Mouse (Mus musculus): ENCODE measurements around the gene Fhod1. TPM values are rescaled to one million over a fixed set of nuclear protein-coding genes. Genes with fewer than 3 reads are reported as not detected.

Gene Fhod1
- polyA plus RNA-seq, 1 experiment: 18.0 TPM

- H3K4me3 ChIP-seq (ENCODE audit: insufficient read depth, low read length): no peak overlapping the region
- peaks cover 46% of the 10 kb centered on the region for H3K4me1 ChIP-seq (ENCODE audit: control insufficient read depth, insufficient read depth, low read length)
- no peak for TF ChIP-seq POLR2A (IDR thresholded peaks at IDR 0.05; ENCODE audit: borderline replicate concordance, low read depth, low read length)
- TF ChIP-seq CTCF (IDR thresholded peaks at IDR 0.05; ENCODE audit: low read depth, low read length): no peak
- H3K27ac ChIP-seq (ENCODE audit: insufficient read depth, low read depth, low read length): peak overlapping the region; percentile 78
Observed at GRCm38 (mm10) chr8:105339886-105340635, 7.7 kb downstream of the Fhod1 start.

GRCm38 (mm10) chr8:105338992-105339391 lies 8.8 kb downstream of the Fhod1 start:
- H3K4me3 ChIP-seq (ENCODE audit: insufficient read depth, low read length): peak overlapping the region; percentile 35; the same call in 1 of the 2 replicates
- peaks cover 37% of the 10 kb centered on the region for H3K4me1 ChIP-seq (ENCODE audit: control insufficient read depth, insufficient read depth, low read length)
- peak overlapping the region; percentile 78 for H3K27ac ChIP-seq (ENCODE audit: insufficient read depth, low read depth, low read length)
- TF ChIP-seq CTCF (IDR thresholded peaks at IDR 0.05; ENCODE audit: low read depth, low read length) (no peak), POLR2A (IDR thresholded peaks at IDR 0.05; ENCODE audit: borderline replicate concordance, low read depth, low read length) (no peak)

- Histone ChIP-seq H3K4me3 (ENCODE audit: insufficient read depth, low read length) (no peak overlapping the region), H3K27ac (ENCODE audit: insufficient read depth, low read depth, low read length) (no peak overlapping the region), H3K4me1 (ENCODE audit: control insufficient read depth, insufficient read depth, low read length) (peaks cover 29% of the 10 kb centered on the region)
- TF ChIP-seq POLR2A (IDR thresholded peaks at IDR 0.05; ENCODE audit: borderline replicate concordance, low read depth, low read length): no peak
Observed at GRCm38 (mm10) chr8:105336373-105337130, 11.2 kb downstream of the Fhod1 start.

- Histone ChIP-seq H3K27ac (ENCODE audit: insufficient read depth, low read depth, low read length) (no peak overlapping the region), H3K4me1 (ENCODE audit: control insufficient read depth, insufficient read depth, low read length) (peaks cover under 1% of the 10 kb centered on the region), H3K4me3 (ENCODE audit: insufficient read depth, low read length) (no peak overlapping the region)
- no peak for TF ChIP-seq POLR2A (IDR thresholded peaks at IDR 0.05; ENCODE audit: borderline replicate concordance, low read depth, low read length)
- TF ChIP-seq CTCF (IDR thresholded peaks at IDR 0.05; ENCODE audit: low read depth, low read length): no peak
Observed at GRCm38 (mm10) chr8:105332523-105332922, 15.2 kb downstream of the Fhod1 start.

GRCm38 (mm10) chr8:105331931-105332330 lies 15.8 kb downstream of the Fhod1 start:
- no peak for TF ChIP-seq CTCF (IDR thresholded peaks at IDR 0.05; ENCODE audit: low read depth, low read length)
- no peak for TF ChIP-seq POLR2A (IDR thresholded peaks at IDR 0.05; ENCODE audit: borderline replicate concordance, low read depth, low read length)
- peaks cover 4% of the 10 kb centered on the region for H3K4me1 ChIP-seq (ENCODE audit: control insufficient read depth, insufficient read depth, low read length)
- H3K27ac ChIP-seq (ENCODE audit: insufficient read depth, low read depth, low read length): no peak overlapping the region
- no peak overlapping the region for H3K4me3 ChIP-seq (ENCODE audit: insufficient read depth, low read length)

- Histone ChIP-seq H3K27ac (ENCODE audit: insufficient read depth, low read depth, low read length) (no peak overlapping the region), H3K4me3 (ENCODE audit: insufficient read depth, low read length) (no peak overlapping the region), H3K4me1 (ENCODE audit: control insufficient read depth, insufficient read depth, low read length) (peaks cover 4% of the 10 kb centered on the region)
- no peak for TF ChIP-seq POLR2A (IDR thresholded peaks at IDR 0.05; ENCODE audit: borderline replicate concordance, low read depth, low read length)
- TF ChIP-seq CTCF (IDR thresholded peaks at IDR 0.05; ENCODE audit: low read depth, low read length): no peak
Observed at GRCm38 (mm10) chr8:105331469-105331868, 16.3 kb downstream of the Fhod1 start.

GRCm38 (mm10) chr8:105330325-105330724 lies 17.4 kb downstream of the Fhod1 start:
- H3K4me1 ChIP-seq (ENCODE audit: control insufficient read depth, insufficient read depth, low read length): peaks cover 6% of the 10 kb centered on the region
- TF ChIP-seq CTCF (IDR thresholded peaks at IDR 0.05; ENCODE audit: low read depth, low read length) (no peak), POLR2A (IDR thresholded peaks at IDR 0.05; ENCODE audit: borderline replicate concordance, low read depth, low read length) (no peak)

GRCm38 (mm10) chr8:105326968-105327367 lies 20.8 kb downstream of the Fhod1 start:
- Histone ChIP-seq H3K27ac (ENCODE audit: insufficient read depth, low read depth, low read length) (peak overlapping the region; percentile 77), H3K4me1 (ENCODE audit: control insufficient read depth, insufficient read depth, low read length) (peaks cover 12% of the 10 kb centered on the region), H3K4me3 (ENCODE audit: insufficient read depth, low read length) (peak overlapping the region; percentile 75)
- TF ChIP-seq CTCF (IDR thresholded peaks at IDR 0.05; ENCODE audit: low read depth, low read length) (no peak), POLR2A (IDR thresholded peaks at IDR 0.05; ENCODE audit: borderline replicate concordance, low read depth, low read length) (no peak)

More at GRCm38 (mm10) chr8:105330325-105330724, 17.4 kb downstream of the Fhod1 start:
- Histone ChIP-seq H3K27ac (ENCODE audit: insufficient read depth, low read depth, low read length) (no peak overlapping the region), H3K4me3 (ENCODE audit: insufficient read depth, low read length) (no peak overlapping the region)

- Histone ChIP-seq H3K27ac (ENCODE audit: insufficient read depth, low read depth, low read length) (peak within 1 kb of the TSS; percentile 77), H3K4me3 (ENCODE audit: insufficient read depth, low read length) (peak within 1 kb of the TSS; percentile 75), H3K4me1 (ENCODE audit: control insufficient read depth, insufficient read depth, low read length) (peaks cover 12% of the 10 kb centered on the region)
- TF ChIP-seq POLR2A (IDR thresholded peaks at IDR 0.05; ENCODE audit: borderline replicate concordance, low read depth, low read length): peak; percentile 26
- TF ChIP-seq CTCF (IDR thresholded peaks at IDR 0.05; ENCODE audit: low read depth, low read length): peak; percentile 52
Observed at GRCm38 (mm10) chr8:105326141-105326672, 21.5 kb downstream of the Fhod1 start, which contains the start of the genes Lrrc29 and Tmem208. Lrrc29 (minus strand) TSS chr8:105326278. Tmem208 (plus strand) TSS chr8:105326354.
